Mouse (Mus musculus): ENCODE measurements around the gene Tmem135. TPM values are rescaled to one million over a fixed set of nuclear protein-coding genes. Genes with fewer than 3 reads are reported as not detected.

Gene Tmem135
- polyA plus RNA-seq, 1 experiment: 22.6 TPM

GRCm38 (mm10) chr7:89182943-89183342, 221.1 kb downstream of the Tmem135 start:
- H3K4me1 ChIP-seq (ENCODE audit: control insufficient read depth, insufficient read depth, low read length): peaks cover 17% of the 10 kb centered on the region
- H3K27ac ChIP-seq (ENCODE audit: insufficient read depth, low read length): 0 out of 2 replicates have a peak overlapping the region, but pooled peaks have one; percentile 39
- TF ChIP-seq CTCF (IDR thresholded peaks at IDR 0.05; ENCODE audit: borderline replicate concordance, insufficient read depth, low read length) (no peak), POLR2A (IDR thresholded peaks at IDR 0.05; ENCODE audit: low read depth, low read length) (no peak)
- H3K4me3 ChIP-seq (ENCODE audit: insufficient read depth, low read length): no peak overlapping the region

- no peak overlapping the region for H3K4me3 ChIP-seq (ENCODE audit: insufficient read depth, low read length)
- peak overlapping the region; percentile 41 for H3K27ac ChIP-seq (ENCODE audit: insufficient read depth, low read length)
- peaks cover 20% of the 10 kb centered on the region for H3K4me1 ChIP-seq (ENCODE audit: control insufficient read depth, insufficient read depth, low read length)
- no peak for TF ChIP-seq POLR2A (IDR thresholded peaks at IDR 0.05; ENCODE audit: low read depth, low read length)
- no peak for TF ChIP-seq CTCF (IDR thresholded peaks at IDR 0.05; ENCODE audit: borderline replicate concordance, insufficient read depth, low read length)
Observed at GRCm38 (mm10) chr7:89181285-89181684, 222.7 kb downstream of the Tmem135 start.

- H3K4me3 ChIP-seq (ENCODE audit: insufficient read depth, low read length): no peak overlapping the region
- peak overlapping the region; percentile 74 for H3K27ac ChIP-seq (ENCODE audit: insufficient read depth, low read length)
- peaks cover 20% of the 10 kb centered on the region for H3K4me1 ChIP-seq (ENCODE audit: control insufficient read depth, insufficient read depth, low read length)
- TF ChIP-seq POLR2A (IDR thresholded peaks at IDR 0.05; ENCODE audit: low read depth, low read length) (no peak), CTCF (IDR thresholded peaks at IDR 0.05; ENCODE audit: borderline replicate concordance, insufficient read depth, low read length) (no peak)
Observed at GRCm38 (mm10) chr7:89178601-89179000, 225.4 kb downstream of the Tmem135 start.

- H3K4me3 ChIP-seq (ENCODE audit: insufficient read depth, low read length): no peak overlapping the region
- H3K4me1 ChIP-seq (ENCODE audit: control insufficient read depth, insufficient read depth, low read length): peaks cover 20% of the 10 kb centered on the region
- no peak for TF ChIP-seq POLR2A (IDR thresholded peaks at IDR 0.05; ENCODE audit: low read depth, low read length)
- no peak for TF ChIP-seq CTCF (IDR thresholded peaks at IDR 0.05; ENCODE audit: borderline replicate concordance, insufficient read depth, low read length)
- H3K27ac ChIP-seq (ENCODE audit: insufficient read depth, low read length): 0 out of 2 replicates have a peak overlapping the region, but pooled peaks have one; percentile 3
Observed at GRCm38 (mm10) chr7:89177926-89178325, 226.1 kb downstream of the Tmem135 start.

- no peak for TF ChIP-seq POLR2A (IDR thresholded peaks at IDR 0.05; ENCODE audit: low read depth, low read length)
- no peak for TF ChIP-seq CTCF (IDR thresholded peaks at IDR 0.05; ENCODE audit: borderline replicate concordance, insufficient read depth, low read length)
- H3K27ac ChIP-seq (ENCODE audit: insufficient read depth, low read length): no peak overlapping the region
- peaks cover 15% of the 10 kb centered on the region for H3K4me1 ChIP-seq (ENCODE audit: control insufficient read depth, insufficient read depth, low read length)
Observed at GRCm38 (mm10) chr7:89174430-89174829, 229.6 kb downstream of the Tmem135 start.

GRCm38 (mm10) chr7:89173018-89173417, 231.0 kb downstream of the Tmem135 start:
- Histone ChIP-seq H3K4me1 (ENCODE audit: control insufficient read depth, insufficient read depth, low read length) (peaks cover 12% of the 10 kb centered on the region), H3K4me3 (ENCODE audit: insufficient read depth, low read length) (no peak overlapping the region), H3K27ac (ENCODE audit: insufficient read depth, low read length) (no peak overlapping the region)
- TF ChIP-seq CTCF (IDR thresholded peaks at IDR 0.05; ENCODE audit: borderline replicate concordance, insufficient read depth, low read length) (no peak), POLR2A (IDR thresholded peaks at IDR 0.05; ENCODE audit: low read depth, low read length) (no peak)

More at GRCm38 (mm10) chr7:89174430-89174829, 229.6 kb downstream of the Tmem135 start:
- no peak overlapping the region for H3K4me3 ChIP-seq (ENCODE audit: insufficient read depth, low read length)

GRCm38 (mm10) chr7:89171790-89172467, 232.1 kb downstream of the Tmem135 start:
- TF ChIP-seq POLR2A (IDR thresholded peaks at IDR 0.05; ENCODE audit: low read depth, low read length) (no peak), CTCF (IDR thresholded peaks at IDR 0.05; ENCODE audit: borderline replicate concordance, insufficient read depth, low read length) (no peak)
- Histone ChIP-seq H3K4me1 (ENCODE audit: control insufficient read depth, insufficient read depth, low read length) (peaks cover 9% of the 10 kb centered on the region), H3K27ac (ENCODE audit: insufficient read depth, low read length) (no peak overlapping the region)

GRCm38 (mm10) chr7:89168606-89169005, 235.4 kb downstream of the Tmem135 start:
- H3K27ac ChIP-seq (ENCODE audit: insufficient read depth, low read length): no peak overlapping the region
- H3K4me1 ChIP-seq (ENCODE audit: control insufficient read depth, insufficient read depth, low read length): peaks cover 9% of the 10 kb centered on the region
- TF ChIP-seq POLR2A (IDR thresholded peaks at IDR 0.05; ENCODE audit: low read depth, low read length) (no peak), CTCF (IDR thresholded peaks at IDR 0.05; ENCODE audit: borderline replicate concordance, insufficient read depth, low read length) (peak; percentile 59; the same call in 1 of the 2 replicates)
- no peak overlapping the region for H3K4me3 ChIP-seq (ENCODE audit: insufficient read depth, low read length)

More at GRCm38 (mm10) chr7:89171790-89172467, 232.1 kb downstream of the Tmem135 start:
- no peak overlapping the region for H3K4me3 ChIP-seq (ENCODE audit: insufficient read depth, low read length)

GRCm38 (mm10) chr7:89165528-89165927, 238.5 kb downstream of the Tmem135 start:
- Histone ChIP-seq H3K27ac (ENCODE audit: insufficient read depth, low read length) (no peak overlapping the region), H3K4me1 (ENCODE audit: control insufficient read depth, insufficient read depth, low read length) (peaks cover 5% of the 10 kb centered on the region), H3K4me3 (ENCODE audit: insufficient read depth, low read length) (no peak overlapping the region)
- TF ChIP-seq CTCF (IDR thresholded peaks at IDR 0.05; ENCODE audit: borderline replicate concordance, insufficient read depth, low read length) (no peak), POLR2A (IDR thresholded peaks at IDR 0.05; ENCODE audit: low read depth, low read length) (no peak)

- Histone ChIP-seq H3K27ac (ENCODE audit: insufficient read depth, low read length) (no peak overlapping the region), H3K4me3 (ENCODE audit: insufficient read depth, low read length) (no peak overlapping the region), H3K4me1 (ENCODE audit: control insufficient read depth, insufficient read depth, low read length) (peaks cover 8% of the 10 kb centered on the region)
- TF ChIP-seq CTCF (IDR thresholded peaks at IDR 0.05; ENCODE audit: borderline replicate concordance, insufficient read depth, low read length): no peak
- TF ChIP-seq POLR2A (IDR thresholded peaks at IDR 0.05; ENCODE audit: low read depth, low read length): no peak
Observed at GRCm38 (mm10) chr7:89161610-89162378, 242.2 kb downstream of the Tmem135 start.

Measured in embryonic fibroblast, embryonic 13.5 days (primary cell).